Mouse (Mus musculus) layer of hippocampus, adult 11-12 months (tissue): ENCODE measurements at regions not wholly inside any gene's neighbourhood (a gene's known extent, or its start where the extent isn't known, plus 50 kb on each side); places are given as distances from the start of the nearest gene placed in this dataset.
A peak's percentile ranks its signal among the peaks of the same experiment; 100 is the strongest.

Experiments
- DNase-seq: peaks from one replicate; pipeline ENCODE4 v3.0.0; 2022; ENCODE audit warnings: low spot score

DNA sequence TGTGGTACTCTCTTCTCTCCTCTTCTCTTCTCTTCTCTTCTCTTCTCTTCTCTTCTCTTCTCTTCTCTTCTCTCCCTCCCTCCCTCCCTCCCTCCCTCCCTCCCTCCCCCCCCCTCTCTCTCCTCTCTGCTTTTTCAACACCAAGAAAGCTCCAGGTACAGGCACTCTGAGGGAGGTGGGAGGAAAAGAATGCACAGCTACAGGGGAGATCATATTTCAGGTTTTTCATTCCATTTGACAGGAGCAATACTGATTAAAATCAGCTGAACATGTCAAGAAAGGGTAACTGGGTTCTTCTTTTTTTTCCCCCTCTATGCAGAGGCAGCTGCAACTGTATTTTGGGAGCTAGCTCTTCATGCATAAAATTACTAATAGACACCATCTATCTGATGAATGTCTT is 368.8 kb upstream of the Rack1 start:
- no peak for DNase-seq

DNA sequence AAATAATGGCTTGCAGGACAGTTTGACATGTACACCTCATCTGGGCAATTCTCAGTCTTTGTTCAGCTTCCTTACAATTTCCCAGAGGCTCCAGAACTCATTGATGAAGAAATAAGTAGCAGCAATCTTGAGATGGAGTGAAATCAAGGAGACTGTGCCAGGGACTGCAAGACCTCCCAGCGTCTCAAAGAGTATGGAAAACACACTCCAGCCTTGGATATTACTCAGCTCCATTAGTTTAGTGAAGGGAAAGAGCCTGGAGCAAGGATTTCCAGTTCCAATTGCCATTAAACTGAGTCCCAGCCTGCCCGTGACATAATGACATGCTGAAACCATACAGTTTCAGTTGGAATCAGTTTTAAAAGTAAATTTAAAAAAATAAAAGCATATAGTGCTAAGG is 372.7 kb upstream of the Rack1 start:
- DNase-seq = no peak

DNA sequence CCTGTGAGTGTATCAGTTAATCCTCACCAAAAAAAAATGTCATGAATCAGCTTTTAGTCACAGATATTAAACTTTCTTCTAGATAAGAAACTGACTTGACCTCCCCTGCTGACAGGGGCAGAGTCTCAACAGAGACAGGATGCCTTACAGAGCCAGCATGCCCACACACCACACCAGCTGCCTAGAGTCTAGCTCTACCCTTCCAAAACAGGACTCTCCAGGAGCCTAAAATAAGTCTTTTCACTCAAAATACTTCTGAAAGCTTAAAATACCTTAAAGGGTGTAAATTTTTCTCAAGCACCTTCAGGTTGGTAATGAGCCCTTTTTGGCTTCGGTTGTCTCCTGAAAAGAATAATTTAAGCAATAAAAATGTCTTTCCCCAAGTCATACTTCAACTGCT is 373.7 kb upstream of the Rack1 start:
- DNase-seq = no peak

DNA sequence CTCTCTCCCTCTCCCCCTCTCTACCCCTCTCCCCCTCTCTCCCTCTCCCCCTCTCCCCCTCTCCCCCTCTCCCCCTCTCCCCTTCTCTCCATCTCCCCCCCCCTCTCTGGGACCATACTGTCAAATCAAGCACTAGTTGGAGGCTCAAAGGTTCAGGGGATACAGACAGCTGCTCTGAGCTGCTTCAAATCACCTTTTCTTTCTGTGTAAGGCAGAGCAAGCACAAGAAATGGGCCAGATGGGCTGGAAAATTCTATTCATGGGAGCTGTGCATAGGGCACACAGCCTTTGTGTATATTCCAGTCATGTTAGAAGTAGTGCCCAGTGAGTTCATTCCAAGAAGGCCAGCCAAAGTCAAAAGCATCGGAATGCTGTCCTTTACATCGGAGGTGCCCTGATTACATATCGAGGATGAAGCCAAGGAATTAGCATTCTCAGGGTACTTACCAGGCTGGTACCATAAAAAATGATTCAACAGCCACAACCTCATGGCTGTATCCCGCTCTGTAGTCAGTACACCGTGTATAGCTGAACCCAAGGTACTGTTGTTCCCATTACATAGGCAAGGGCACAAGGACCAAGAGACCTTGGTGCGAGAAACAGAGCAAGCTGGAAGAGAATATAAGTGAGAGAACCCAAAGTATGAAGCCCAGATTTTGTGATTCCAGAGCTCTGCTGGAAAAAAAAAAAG is 381.9 kb upstream of the Rack1 start:
- DNase-seq = no peak

DNA sequence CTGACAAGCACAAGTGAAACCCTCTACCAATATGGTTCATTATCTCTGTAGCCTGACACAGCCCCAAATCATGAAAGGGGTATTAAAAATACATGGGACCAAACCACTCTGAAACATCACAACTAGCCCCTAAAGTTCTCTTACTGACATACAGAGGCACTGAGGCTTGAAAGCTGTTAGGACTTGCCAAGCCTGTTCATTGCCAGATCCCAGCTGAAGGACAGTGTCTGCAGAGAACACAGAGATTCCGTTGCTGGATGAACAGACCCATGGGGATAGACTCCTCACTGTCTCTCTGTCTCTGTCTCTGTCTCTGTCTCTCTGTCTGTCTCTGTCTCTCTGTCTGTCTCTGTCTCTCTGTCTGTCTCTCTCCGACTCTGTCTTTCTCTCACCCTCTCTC is 382.5 kb upstream of the Rack1 start:
- no peak for DNase-seq

DNA sequence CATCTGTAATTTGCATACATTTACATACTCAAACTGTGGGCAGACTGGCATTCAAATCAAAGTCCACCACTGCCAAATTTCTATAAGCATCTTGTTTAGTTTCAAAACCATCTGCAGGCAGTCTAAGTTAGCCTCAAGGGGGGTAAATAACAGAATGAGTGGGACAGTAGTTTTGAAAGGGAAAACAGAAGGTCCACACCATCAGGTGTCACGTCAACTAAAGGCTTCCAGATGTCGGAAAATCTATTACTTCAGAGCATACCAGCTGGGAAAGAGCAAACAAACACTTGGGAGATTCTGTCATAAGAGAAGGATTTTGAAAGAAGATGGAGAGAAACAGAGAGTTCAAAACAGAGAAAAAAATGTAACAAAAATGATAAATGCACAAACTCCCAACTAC is 402.1 kb upstream of the Rack1 start:
- no peak for DNase-seq

DNA sequence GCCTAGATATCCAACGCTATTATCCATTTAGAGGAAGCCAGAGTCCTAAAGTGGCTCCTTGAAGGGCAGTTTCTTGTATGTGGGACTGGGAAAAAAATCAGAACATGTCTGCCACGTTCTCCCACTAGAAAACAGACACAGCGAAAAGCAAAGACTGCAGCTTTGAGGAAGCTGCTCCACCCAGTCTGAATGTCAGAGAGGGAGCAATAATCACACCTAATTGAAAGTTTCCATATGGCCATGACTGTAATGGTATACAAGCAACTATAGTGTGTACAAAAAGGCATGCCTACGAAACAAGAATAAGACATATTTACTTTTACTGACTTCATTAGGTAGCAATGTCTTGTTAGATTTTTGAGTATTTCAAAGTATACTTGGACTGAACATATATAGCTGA is 392.7 kb upstream of the Sgcd start:
- DNase-seq = no peak

DNA sequence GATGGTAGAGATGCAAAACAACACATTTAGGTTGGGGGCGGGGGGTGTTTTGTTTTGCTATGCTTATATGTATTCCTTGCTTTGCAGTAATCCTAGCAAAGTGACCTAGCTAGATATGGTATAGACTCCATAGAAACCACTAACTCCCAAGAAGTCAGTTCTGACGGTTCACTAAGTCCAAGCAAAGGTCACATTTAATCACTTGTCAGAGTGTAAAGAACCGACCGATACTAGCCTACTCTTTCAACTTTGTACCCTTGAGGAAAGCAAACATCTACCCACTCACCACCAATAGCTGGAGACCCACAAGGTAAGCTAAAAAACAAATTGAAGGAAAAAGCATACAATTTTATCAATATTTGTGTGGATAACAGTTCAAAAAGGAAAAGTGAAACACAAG is 389.3 kb upstream of the Sgcd start:
- no peak for DNase-seq

DNA sequence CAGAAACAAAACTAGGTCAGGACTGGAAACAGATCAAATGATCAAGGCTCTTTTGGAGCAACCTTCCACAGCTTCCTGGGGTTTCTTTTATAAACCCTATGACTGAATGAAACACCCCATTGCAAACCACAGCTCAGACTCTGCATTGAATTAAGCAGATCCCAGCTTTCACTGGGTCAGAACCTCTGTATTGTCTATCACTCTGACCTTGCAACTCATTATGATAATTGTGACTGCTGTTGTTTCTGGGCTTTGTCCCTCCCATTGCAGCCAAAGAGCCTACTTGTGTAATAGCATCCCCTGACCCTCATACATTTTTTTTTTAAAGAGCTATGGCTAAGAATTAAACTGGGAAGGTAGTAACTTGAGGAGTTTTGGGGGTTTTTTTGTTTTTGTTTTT is 388.5 kb upstream of the Sgcd start:
- no peak for DNase-seq

DNA sequence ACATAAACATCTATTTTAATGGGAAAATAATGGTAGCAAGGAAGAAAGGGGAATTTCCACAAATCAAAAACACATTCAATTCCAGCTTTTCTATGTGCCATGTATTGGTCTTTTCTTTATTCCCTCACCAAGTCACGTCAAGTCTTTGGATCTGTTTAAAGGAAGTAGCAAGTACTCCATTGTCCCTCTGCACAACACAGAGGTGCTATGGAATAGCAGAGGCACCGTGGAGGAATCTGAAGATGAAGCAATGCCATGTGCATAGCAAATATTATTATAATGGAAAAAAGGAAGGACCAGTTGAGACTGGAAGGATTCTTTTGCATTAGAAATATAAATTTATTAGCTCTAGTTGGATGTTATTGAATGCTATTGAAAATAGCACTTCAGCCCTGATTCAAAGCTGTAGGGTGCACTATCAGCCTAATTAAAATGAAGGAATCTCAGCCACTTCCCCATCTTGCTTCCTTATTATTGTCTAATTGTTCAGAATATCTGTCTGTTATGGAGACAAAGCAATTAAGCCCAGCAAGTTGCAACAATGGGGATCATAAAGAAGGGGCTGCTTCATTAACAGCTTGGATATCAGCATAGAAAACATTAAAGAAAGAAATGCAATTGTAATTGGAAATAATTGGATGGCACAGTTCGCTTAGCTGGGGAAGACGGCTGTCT is 362.7 kb upstream of the Sgcd start:
- DNase-seq = no peak

DNA sequence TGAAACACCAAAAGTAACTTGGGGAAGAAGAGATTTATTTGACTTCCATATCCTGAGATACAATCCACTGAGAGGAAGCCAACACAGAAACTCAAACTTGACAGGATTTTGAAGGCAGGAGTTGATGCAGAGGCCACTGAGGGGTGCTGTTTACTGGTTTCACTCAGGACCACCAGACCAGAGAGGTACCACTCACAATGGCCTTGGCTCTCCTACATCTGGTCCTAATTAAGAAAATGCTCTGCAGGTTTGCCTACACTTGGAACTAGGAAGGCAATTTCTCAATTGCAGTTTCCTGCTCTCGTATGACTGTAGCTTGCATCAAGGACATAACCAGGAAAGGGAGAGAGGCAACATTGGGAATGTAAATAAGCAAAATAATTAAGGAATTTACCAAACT is 325.7 kb upstream of the Sgcd start:
- DNase-seq = no peak

DNA sequence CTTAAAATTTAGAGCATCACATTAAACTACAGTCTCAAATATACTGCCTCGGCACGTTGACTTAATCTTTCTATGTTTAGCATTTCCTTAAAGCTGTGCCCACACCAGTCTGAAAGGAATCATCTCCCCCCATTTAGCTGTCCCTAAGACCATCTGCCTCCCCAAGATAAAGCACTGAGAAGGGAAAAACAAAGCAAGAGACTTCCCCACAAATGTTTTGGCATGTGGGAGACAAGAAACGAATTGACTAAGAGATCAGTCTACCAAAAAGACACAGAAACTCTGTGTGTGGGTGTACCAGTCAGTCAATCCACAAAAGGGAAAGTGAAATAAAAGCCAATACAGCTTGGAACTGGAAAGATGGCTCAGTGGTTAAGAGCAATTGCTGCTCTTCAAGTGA is 306.6 kb upstream of the Sgcd start:
- DNase-seq = no peak

DNA sequence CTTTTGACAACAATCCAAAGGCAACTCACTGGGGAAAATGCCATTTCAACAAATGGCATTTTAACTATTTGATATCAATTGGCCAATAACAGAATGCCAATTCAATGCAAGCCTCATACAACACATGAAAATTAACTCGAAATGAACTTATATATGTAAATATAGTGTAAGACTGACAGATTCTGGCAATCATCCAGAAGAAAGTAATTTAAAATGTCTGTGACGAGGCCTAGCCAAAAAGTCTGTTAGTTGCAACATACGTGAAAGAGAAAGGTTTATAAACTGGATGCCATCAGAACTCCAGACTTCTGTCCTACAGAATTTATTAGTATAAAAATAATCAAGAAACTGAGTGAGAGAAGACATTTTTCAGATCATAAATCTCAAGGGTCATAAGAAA is 273.7 kb upstream of the Sgcd start:
- DNase-seq = no peak

DNA sequence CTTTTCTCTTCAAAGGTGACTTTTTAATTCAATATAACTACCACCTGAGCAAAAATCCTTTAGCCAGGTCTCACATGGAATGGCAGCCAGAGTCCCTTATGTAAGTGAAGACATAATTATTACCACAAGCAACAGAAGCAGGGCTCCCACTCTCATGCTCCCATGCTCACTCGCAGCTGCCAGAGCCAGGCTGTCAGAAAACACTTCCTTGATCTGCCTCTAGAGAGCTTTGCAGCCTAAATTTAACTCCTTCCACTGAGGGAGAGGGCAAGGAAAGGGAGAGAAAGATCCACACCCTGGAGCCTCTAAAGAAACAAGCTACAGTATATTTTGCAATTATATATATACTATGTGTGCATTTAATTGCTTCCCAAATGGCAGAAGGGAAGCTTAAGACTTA is 272.3 kb upstream of the Sgcd start:
- DNase-seq = peak; percentile 8

DNA sequence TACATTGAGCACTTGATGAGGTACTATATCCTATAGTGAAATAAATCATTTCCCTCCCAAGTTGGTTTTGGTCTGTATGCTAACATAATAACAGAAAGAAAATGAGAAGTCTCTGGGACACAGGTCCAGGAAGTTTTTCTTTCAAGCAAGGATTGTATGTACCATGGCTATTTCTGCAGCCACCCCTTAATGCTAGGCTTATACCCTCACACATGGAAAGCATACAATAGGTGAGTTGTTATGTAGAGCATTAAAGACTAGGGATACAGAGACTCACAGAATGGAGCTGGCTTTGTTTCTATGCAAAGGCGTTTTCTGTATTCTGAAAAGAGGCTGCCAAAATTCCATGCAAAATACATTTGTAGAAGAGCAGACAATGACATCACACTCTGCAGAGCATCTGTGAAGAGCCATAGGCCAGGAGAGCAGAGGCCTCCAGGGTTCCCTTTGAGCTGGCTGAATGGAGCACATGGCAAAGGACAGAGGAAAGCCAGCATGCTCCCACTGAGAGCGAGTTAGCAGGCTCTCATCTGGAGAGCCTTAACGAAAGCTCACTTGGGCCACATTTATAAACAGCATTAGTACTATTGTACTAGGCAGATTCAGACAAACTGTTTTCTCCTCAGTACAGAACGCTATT is 262.0 kb upstream of the Sgcd start:
- DNase-seq = no peak

DNA sequence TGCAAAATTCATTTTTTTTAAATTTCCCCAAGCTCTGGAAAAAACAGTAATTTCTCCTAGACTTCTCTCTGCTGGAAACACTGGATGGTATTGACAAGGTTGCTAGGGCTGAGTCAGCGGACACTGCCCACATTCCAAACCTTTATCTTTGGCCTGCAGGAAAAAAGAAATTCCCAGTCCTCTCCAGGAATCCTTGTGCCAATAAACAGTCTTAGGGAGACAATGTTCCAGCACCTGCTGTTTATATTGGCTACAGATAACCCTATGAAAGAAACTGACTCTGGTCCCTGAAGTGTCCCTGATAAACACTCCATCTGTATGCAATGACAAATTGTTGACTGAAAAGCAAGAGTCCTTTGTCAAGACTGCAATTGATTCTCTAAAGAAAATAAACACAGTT is 260.5 kb upstream of the Sgcd start:
- no peak for DNase-seq

DNA sequence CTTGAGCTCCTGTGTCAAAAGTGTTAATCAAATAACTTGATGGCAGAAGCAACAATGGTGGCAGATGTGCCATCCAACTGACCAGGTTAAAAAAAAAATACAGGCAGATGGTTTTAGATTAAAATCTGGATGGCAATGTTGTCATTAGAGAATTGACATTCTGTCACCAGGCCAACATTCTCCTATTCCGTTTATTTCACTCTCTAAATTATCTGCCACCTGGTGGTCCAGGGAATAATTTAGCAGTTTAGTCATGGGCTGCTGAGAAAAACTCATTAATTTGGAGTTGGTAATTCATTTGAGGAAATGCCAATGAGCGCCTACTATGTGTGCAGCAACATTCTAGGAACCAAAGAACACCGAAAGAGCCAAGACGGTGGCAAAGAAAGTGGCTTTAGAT is 232.4 kb upstream of the Sgcd start:
- no peak for DNase-seq

DNA sequence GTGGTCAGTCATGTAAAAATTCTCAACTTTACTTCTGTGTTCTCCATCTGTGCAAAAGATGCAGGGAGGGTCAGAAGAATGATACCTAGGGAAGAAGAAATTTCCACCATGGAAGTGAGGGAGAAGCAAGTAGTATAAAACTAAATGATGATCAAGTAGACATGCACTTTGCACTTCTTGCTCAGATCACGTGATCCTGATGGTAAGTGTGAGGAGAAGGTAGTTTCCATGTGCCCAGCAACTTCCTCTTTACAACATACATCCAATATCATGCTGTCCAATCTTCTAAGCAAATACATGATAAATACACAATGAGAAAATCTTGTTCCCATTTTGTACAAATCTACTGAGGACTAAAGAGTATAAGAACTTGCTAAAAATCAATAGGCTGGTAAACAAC is 230.4 kb upstream of the Sgcd start:
- no peak for DNase-seq

DNA sequence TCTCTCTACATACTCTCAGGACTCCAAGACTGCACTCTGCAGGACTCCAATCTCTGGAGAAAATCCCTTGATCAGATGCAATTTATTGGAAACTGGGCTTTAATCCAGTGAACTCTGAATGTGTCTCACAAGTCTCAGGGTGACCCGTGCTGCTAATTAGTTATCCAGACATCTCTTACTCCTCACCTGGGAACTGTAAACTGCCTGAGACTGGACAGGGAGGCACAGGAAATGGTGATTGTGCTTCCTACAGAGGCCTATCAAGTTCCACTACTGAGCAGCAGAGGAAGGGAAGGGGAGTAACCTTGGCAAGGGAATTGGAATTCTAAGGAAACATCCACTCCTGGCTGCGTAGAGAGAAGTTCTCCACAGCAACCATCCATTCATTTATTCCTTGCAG is 228.0 kb upstream of the Sgcd start:
- DNase-seq = no peak

DNA sequence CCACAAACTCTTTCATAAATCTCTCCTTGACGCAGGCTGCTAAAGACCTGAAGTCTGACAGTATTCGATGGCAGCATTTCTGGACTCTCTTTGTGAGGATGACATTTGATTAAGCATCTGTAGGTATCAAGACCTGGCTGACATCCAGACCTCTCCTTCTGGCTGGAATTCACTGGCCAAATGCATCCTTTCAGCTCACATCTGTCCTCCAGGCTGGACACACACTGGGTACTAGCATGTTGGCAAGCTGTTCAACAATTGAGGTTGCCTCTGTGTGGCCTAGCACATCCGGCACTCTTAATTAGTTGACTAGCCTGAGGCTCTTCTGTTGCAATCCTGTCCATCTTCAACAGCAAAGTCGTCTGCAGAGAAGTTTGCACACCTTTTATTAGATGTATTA is 197.8 kb upstream of the Sgcd start:
- DNase-seq = no peak

DNA sequence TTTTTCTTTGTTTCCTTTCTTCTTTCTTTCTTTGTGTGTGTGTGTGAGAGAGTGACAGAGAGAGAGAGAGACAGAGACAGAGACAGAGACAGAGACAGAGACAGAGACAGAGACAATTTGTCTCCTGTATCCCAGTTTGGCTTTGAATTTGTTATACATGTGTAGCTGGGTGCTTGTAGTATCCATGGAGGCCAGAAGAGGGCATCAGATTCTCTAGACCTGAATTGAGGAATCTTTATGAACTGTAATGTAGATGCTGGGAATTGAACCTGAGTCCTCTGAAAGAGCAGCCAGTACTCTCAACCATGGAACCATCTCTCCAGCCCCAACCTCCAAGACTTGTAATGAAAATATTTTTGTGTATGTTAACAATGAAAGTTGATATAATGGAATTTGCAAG is 190.2 kb upstream of the Sgcd start:
- no peak for DNase-seq

DNA sequence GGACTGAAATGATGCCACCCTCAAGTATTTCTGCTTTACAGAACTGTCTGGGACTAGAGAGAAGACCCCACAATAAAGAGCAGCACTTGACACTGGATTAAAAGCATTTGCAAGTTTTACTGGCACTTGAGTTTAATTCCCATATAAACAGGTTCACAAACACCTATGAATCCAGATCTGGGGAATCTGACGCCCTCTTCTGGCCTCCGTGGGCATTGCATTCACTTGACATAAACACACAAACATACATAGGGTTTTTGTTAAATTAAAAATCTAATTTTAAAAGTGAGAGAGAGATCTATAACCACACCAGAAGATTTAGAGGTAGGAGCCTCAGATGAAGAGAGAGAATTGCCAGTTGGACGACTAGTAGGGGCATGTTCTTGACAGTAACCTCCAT is 189.4 kb upstream of the Sgcd start:
- DNase-seq = no peak

DNA sequence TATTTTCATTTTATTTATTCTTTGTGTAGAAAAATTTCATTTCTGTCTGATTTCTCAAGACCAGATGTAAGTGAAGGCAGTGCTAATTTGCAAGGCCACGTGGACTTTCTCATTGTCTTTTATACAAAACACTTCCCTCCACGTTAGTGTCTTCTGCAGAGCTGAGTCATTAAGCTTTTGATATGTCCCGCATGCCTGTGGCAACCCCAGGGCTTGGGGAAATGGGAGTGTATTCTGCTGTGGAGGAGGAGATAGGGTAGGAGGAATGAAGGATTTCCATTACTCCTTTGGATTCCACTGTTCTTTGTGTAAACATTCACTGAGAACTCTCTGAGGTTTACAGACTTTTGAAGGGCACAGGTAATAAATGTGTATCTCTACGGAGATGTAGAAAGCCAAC is 187.7 kb upstream of the Sgcd start:
- no peak for DNase-seq

DNA sequence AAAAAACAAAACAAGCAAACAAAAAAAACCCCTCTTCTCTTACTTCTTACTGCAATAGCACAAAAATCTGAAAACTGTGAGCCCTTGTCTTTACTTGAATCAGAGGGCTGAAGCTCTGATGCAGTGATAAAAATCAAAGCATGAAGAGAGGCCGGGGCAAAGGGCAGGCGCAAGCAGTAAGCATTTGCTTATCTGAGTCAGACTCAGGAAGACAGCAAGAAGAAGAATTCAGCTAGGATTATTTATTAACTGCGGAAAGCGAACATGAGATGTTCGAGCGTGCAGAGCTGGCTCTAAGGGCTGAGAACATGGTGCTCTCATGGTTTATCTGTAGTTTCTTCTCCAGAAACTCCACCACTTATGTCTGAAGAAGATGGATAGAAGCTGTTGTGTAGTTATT is 163.4 kb upstream of the Sgcd start:
- no peak for DNase-seq
